9 mouse cellular contexts compared by ENCODE assay signal in the genomic region with DNA sequence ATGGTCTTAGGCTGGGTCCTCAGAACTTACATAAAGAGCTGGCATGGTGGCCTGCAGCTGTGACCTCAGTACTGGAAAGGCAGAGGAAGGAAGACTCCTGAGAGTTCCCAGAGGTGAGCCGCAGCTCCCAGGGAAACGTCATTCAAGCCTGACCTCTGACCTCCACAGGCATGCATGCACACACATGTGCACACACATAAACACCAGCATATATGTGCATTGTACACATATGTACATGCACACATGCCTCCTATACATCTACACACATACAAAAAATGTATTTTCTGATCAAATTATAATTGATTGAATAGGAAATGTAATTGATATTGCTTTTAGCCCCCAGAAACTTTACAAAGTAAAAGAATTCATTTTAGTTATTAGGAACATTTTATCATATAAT.
DNase-seq lines count a peak whose midpoint lies in the region; ATAC-seq and TF ChIP-seq lines count a peak whose summit lies in the region.
"Had no signal": no experiment of that assay in that cellular context is flagged by ENCODE, and none has a peak within 500 bp of the region (broad histone marks: within the 10 kb centered on the region; RNA-seq: fewer than 3 reads in every experiment).

No protein-coding gene starts in this region.

- no peak for TF ChIP-seq CTCF in midbrain, postnatal 0 days (IDR thresholded peaks at IDR 0.05)

- no peak overlapping the region for H3K27ac ChIP-seq in hindbrain, embryonic 11.5 days (ENCODE audit: low read depth, low read length)
- no peak overlapping the region for H3K27ac ChIP-seq in hindbrain, embryonic 16.5 days (ENCODE audit: low read depth, low read length)
- no peak overlapping the region for H3K27ac ChIP-seq in neural tube, embryonic 12.5 days
- H3K27ac ChIP-seq in neural tube, embryonic 15.5 days (replicated peaks): no peak overlapping the region
- no peak overlapping the region for H3K27ac ChIP-seq in forebrain, embryonic 16.5 days (ENCODE audit: low read length)
- H3K27ac ChIP-seq in midbrain, postnatal 0 days (ENCODE audit: low read depth, low read length): no peak overlapping the region
- H3K27ac ChIP-seq: embryonic facial prominence, embryonic 13.5 days had no signal

- no peaks in the 10 kb centered on the region for H3K36me3 ChIP-seq in hindbrain, embryonic 11.5 days (ENCODE audit: control insufficient read depth, insufficient read depth, low read length)
- H3K36me3 ChIP-seq in hindbrain, embryonic 16.5 days (ENCODE audit: control insufficient read depth, insufficient read depth, low read length): no peaks in the 10 kb centered on the region
- no peaks in the 10 kb centered on the region for H3K36me3 ChIP-seq in neural tube, embryonic 12.5 days
- peaks cover 5% of the 10 kb centered on the region; the same call in 1 of the 2 replicates for H3K36me3 ChIP-seq in neural tube, embryonic 15.5 days
- H3K36me3 ChIP-seq in forebrain, embryonic 16.5 days (ENCODE audit: control insufficient read depth, insufficient read depth): no peaks in the 10 kb centered on the region
- H3K36me3 ChIP-seq in midbrain, postnatal 0 days (ENCODE audit: insufficient read depth, low read length): 0 out of 2 replicates have a peak, but pooled peaks cover 2% of the 10 kb centered on the region
- H3K36me3 ChIP-seq: embryonic facial prominence, embryonic 13.5 days had no signal

- H3K9me3 ChIP-seq in hindbrain, embryonic 11.5 days (ENCODE audit: control insufficient read depth, low read length): no peaks in the 10 kb centered on the region
- no peaks in the 10 kb centered on the region for H3K9me3 ChIP-seq in hindbrain, embryonic 16.5 days (ENCODE audit: control insufficient read depth, low read length)
- no peaks in the 10 kb centered on the region for H3K9me3 ChIP-seq in neural tube, embryonic 12.5 days
- no peaks in the 10 kb centered on the region for H3K9me3 ChIP-seq in neural tube, embryonic 15.5 days (replicated peaks)
- H3K9me3 ChIP-seq in forebrain, embryonic 16.5 days (ENCODE audit: control insufficient read depth, low read length): no peaks in the 10 kb centered on the region
- H3K9me3 ChIP-seq in midbrain, postnatal 0 days (ENCODE audit: low read length): no peaks in the 10 kb centered on the region
- H3K9me3 ChIP-seq: embryonic facial prominence, embryonic 13.5 days had no signal

- H3K4me1 ChIP-seq in hindbrain, embryonic 11.5 days (replicated peaks; ENCODE audit: control insufficient read depth, insufficient read depth, low read length): no peaks in the 10 kb centered on the region
- no peaks in the 10 kb centered on the region for H3K4me1 ChIP-seq in hindbrain, embryonic 16.5 days (ENCODE audit: control insufficient read depth, insufficient read depth, low read depth, low read length)
- H3K4me1 ChIP-seq in neural tube, embryonic 12.5 days: no peaks in the 10 kb centered on the region
- no peaks in the 10 kb centered on the region for H3K4me1 ChIP-seq in neural tube, embryonic 15.5 days
- no peaks in the 10 kb centered on the region for H3K4me1 ChIP-seq in forebrain, embryonic 16.5 days (replicated peaks; ENCODE audit: control insufficient read depth, insufficient read depth, low read length)
- H3K4me1 ChIP-seq in midbrain, postnatal 0 days (ENCODE audit: insufficient read depth, low read length): no peaks in the 10 kb centered on the region
- H3K4me1 ChIP-seq: embryonic facial prominence, embryonic 13.5 days had no signal

- no peak overlapping the region for H3K9ac ChIP-seq in hindbrain, embryonic 11.5 days (ENCODE audit: low read depth, low read length)
- H3K9ac ChIP-seq in hindbrain, embryonic 16.5 days (ENCODE audit: low read depth, low read length): no peak overlapping the region
- H3K9ac ChIP-seq in neural tube, embryonic 12.5 days: no peak overlapping the region
- no peak overlapping the region for H3K9ac ChIP-seq in neural tube, embryonic 15.5 days (replicated peaks)
- no peak overlapping the region for H3K9ac ChIP-seq in forebrain, embryonic 16.5 days (replicated peaks; ENCODE audit: low read depth, low read length)
- H3K9ac ChIP-seq in midbrain, postnatal 0 days (replicated peaks; ENCODE audit: low read length, poor library complexity, severe bottlenecking): no peak overlapping the region

- DNase-seq in hindbrain, embryonic 11.5 days (ENCODE audit: low spot score): no peak
- DNase-seq in midbrain, postnatal 0 days (ENCODE audit: low spot score): no peak
- no peak for DNase-seq in ovary, postnatal 10 days (ENCODE audit: low spot score)
- DNase-seq in layer of hippocampus, postnatal 14 days (ENCODE audit: low spot score in 2 of 2): no peak

- 38% methylated on average over 2 of the region's 2 CpGs for WGBS in hindbrain, embryonic 11.5 days
- WGBS in hindbrain, embryonic 16.5 days: 42% methylated on average over 2 of the region's 2 CpGs
- 54% methylated on average over 2 of the region's 2 CpGs for WGBS in neural tube, embryonic 12.5 days
- WGBS in neural tube, embryonic 15.5 days: 52% methylated on average over 2 of the region's 2 CpGs
- WGBS in forebrain, embryonic 16.5 days: 50% methylated on average over 2 of the region's 2 CpGs
- WGBS in midbrain, postnatal 0 days: 9% methylated on average over 2 of the region's 2 CpGs

- no peak overlapping the region for H3K4me2 ChIP-seq in hindbrain, embryonic 11.5 days (replicated peaks; ENCODE audit: low read depth, low read length)
- H3K4me2 ChIP-seq in hindbrain, embryonic 16.5 days (ENCODE audit: low read length): no peak overlapping the region
- H3K4me2 ChIP-seq in neural tube, embryonic 12.5 days (replicated peaks): no peak overlapping the region
- no peak overlapping the region for H3K4me2 ChIP-seq in neural tube, embryonic 15.5 days
- no peak overlapping the region for H3K4me2 ChIP-seq in forebrain, embryonic 16.5 days (ENCODE audit: low read length)
- no peak overlapping the region for H3K4me2 ChIP-seq in midbrain, postnatal 0 days (ENCODE audit: low read depth, low read length, poor library complexity, severe bottlenecking)

- no peak overlapping the region for H3K4me3 ChIP-seq in hindbrain, embryonic 11.5 days (ENCODE audit: low read depth, low read length)
- no peak overlapping the region for H3K4me3 ChIP-seq in hindbrain, embryonic 16.5 days (ENCODE audit: low read length)
- H3K4me3 ChIP-seq in neural tube, embryonic 12.5 days: no peak overlapping the region
- no peak overlapping the region for H3K4me3 ChIP-seq in neural tube, embryonic 15.5 days (replicated peaks)
- no peak overlapping the region for H3K4me3 ChIP-seq in forebrain, embryonic 16.5 days (replicated peaks; ENCODE audit: low read length)
- no peak overlapping the region for H3K4me3 ChIP-seq in midbrain, postnatal 0 days (ENCODE audit: low read depth, low read length)

- 0 out of 2 replicates have a peak, but pooled peaks have one; percentile 33 for ATAC-seq in hindbrain, embryonic 11.5 days (ENCODE audit: low FRiP score)
- no peak; the same call in 1 of the 2 replicates for ATAC-seq in hindbrain, embryonic 16.5 days
- ATAC-seq in neural tube, embryonic 12.5 days (ENCODE audit: low FRiP score, low read depth): peak; percentile 62; the same call in 1 of the 2 replicates
- no peak for ATAC-seq in neural tube, embryonic 15.5 days (ENCODE audit: low FRiP score)
- ATAC-seq in forebrain, embryonic 16.5 days: peak; percentile 39; the same call in 1 of the 2 replicates
- ATAC-seq in midbrain, postnatal 0 days (ENCODE audit: low FRiP score): 0 out of 2 replicates have a peak, but pooled peaks have one; percentile 39

- H3K27me3 ChIP-seq in hindbrain, embryonic 11.5 days (ENCODE audit: control insufficient read depth, insufficient read depth, low read length): no peaks in the 10 kb centered on the region
- no peaks in the 10 kb centered on the region for H3K27me3 ChIP-seq in hindbrain, embryonic 16.5 days (replicated peaks; ENCODE audit: control insufficient read depth, insufficient read depth, low read length)
- no peaks in the 10 kb centered on the region for H3K27me3 ChIP-seq in neural tube, embryonic 12.5 days (replicated peaks)
- H3K27me3 ChIP-seq in neural tube, embryonic 15.5 days (replicated peaks): no peaks in the 10 kb centered on the region
- H3K27me3 ChIP-seq in forebrain, embryonic 16.5 days (replicated peaks; ENCODE audit: control insufficient read depth, insufficient read depth, low read length): no peaks in the 10 kb centered on the region
- no peaks in the 10 kb centered on the region for H3K27me3 ChIP-seq in midbrain, postnatal 0 days (ENCODE audit: insufficient read depth, low read length)
- H3K27me3 ChIP-seq: embryonic facial prominence, embryonic 13.5 days had no signal

Comparison
In these comparisons a context has a peak if more than half of its experiments do, and no peak if none do; other contexts are left out.
1. ATAC-seq: peak in hindbrain, embryonic 11.5 days (single experiment), neural tube, embryonic 12.5 days (single experiment), forebrain, embryonic 16.5 days (single experiment) and midbrain, postnatal 0 days (single experiment); none in hindbrain, embryonic 16.5 days (single experiment) and neural tube, embryonic 15.5 days (single experiment).